Mouse (Mus musculus): ENCODE measurements at regions not wholly inside any gene's neighbourhood (a gene's known extent, or its start where the extent isn't known, plus 50 kb on each side); places are given as distances from the start of the nearest gene placed in this dataset.

GRCm38 (mm10) chr1:120964179-120964517, 361.9 kb downstream of the En1 start:
- Histone ChIP-seq H3K36me3 (ENCODE audit: control insufficient read depth, insufficient read depth, low read length) (no peaks in the 10 kb centered on the region), H3K27me3 (ENCODE audit: control insufficient read depth, insufficient read depth, low read length) (no peaks in the 10 kb centered on the region), H3K27ac (ENCODE audit: insufficient read depth, low read length) (no peak overlapping the region), H3K4me1 (ENCODE audit: control insufficient read depth, insufficient read depth, insufficient read length) (no peaks in the 10 kb centered on the region), H3K4me3 (ENCODE audit: extremely low read depth, insufficient read depth, insufficient read length) (no peak overlapping the region)
- no peak for TF ChIP-seq POLR2A (IDR thresholded peaks at IDR 0.05; ENCODE audit: low read depth, low read length)
- no peak for TF ChIP-seq CTCF (IDR thresholded peaks at IDR 0.05; ENCODE audit: extremely low read depth, insufficient read depth, insufficient read length, insufficient replicate concordance)
- 68% methylated on average over 17 of the region's 17 CpGs for WGBS
- DNase-seq (ENCODE audit: low read depth in 1 of 2, low spot score in 2 of 2) = no peak

DNA sequence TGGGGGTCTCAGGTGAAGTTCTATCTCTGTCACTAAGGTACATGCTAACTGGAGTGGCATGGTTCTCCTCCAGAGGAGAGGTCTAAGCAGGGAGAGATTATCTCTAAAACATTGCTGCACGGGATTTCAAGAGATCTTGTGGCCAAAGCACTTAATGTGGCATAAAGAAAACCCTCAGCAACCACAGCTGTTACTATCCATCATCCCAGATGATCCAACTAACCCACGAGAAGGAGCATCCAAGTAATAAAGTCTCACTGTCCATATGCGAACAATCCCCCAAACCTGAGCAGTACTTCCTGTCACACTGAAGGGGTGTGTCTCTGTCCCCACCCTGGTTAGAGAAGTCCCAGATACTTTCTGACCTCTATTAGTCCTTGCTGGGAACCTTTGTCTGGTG, 363.9 kb downstream of the En1 start:
- no peak for DNase-seq (ENCODE audit: low read depth in 1 of 2, low spot score in 2 of 2)
- H3K4me1 ChIP-seq (ENCODE audit: control insufficient read depth, insufficient read depth, insufficient read length) = no peaks in the 10 kb centered on the region
- no peaks in the 10 kb centered on the region for H3K36me3 ChIP-seq (ENCODE audit: control insufficient read depth, insufficient read depth, low read length)
- H3K27me3 ChIP-seq (ENCODE audit: control insufficient read depth, insufficient read depth, low read length) = no peaks in the 10 kb centered on the region
- H3K4me3 ChIP-seq (ENCODE audit: extremely low read depth, insufficient read depth, insufficient read length) = no peak overlapping the region
- no peak overlapping the region for H3K27ac ChIP-seq (ENCODE audit: insufficient read depth, low read length)
- 62% methylated on average over 3 of the region's 3 CpGs for WGBS
- TF ChIP-seq CTCF (IDR thresholded peaks at IDR 0.05; ENCODE audit: extremely low read depth, insufficient read depth, insufficient read length, insufficient replicate concordance) (no peak), POLR2A (IDR thresholded peaks at IDR 0.05; ENCODE audit: low read depth, low read length) (no peak)

DNA sequence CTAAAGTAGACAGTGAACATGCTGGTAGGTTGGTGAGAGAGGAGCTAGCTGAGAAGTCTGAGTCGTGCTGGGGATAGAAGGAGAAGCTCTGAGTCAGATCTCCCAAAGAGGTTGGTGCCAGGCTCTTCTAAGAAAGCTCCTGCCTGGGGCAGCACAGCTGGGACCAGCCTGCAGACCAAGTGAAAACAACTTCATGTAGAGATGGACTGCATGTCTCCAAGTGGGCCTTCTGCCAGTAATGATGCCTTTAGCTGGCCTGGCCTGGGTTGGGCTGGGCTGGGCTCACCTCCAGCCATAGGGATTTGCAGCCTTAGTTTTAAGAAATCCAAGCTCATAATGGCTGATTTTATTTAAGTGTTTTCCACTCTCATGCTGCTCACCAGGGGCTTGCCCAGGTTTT, 357.7 kb downstream of the Insig2 start:
- Histone ChIP-seq H3K4me3 (ENCODE audit: extremely low read depth, insufficient read depth, insufficient read length) (no peak overlapping the region), H3K27ac (ENCODE audit: insufficient read depth, low read length) (no peak overlapping the region), H3K27me3 (ENCODE audit: control insufficient read depth, insufficient read depth, low read length) (no peaks in the 10 kb centered on the region), H3K36me3 (ENCODE audit: control insufficient read depth, insufficient read depth, low read length) (no peaks in the 10 kb centered on the region), H3K4me1 (ENCODE audit: control insufficient read depth, insufficient read depth, insufficient read length) (no peaks in the 10 kb centered on the region)
- TF ChIP-seq CTCF (IDR thresholded peaks at IDR 0.05; ENCODE audit: extremely low read depth, insufficient read depth, insufficient read length, insufficient replicate concordance) (no peak), POLR2A (IDR thresholded peaks at IDR 0.05; ENCODE audit: low read depth, low read length) (no peak)
- DNase-seq (ENCODE audit: low read depth in 1 of 2, low spot score in 2 of 2) = no peak
- WGBS = 64% methylated on average over 1 of the region's 1 CpGs

- Histone ChIP-seq H3K27ac (ENCODE audit: insufficient read depth, low read length) (no peak overlapping the region), H3K4me1 (ENCODE audit: control insufficient read depth, insufficient read depth, insufficient read length) (no peaks in the 10 kb centered on the region), H3K4me3 (ENCODE audit: extremely low read depth, insufficient read depth, insufficient read length) (no peak overlapping the region), H3K36me3 (ENCODE audit: control insufficient read depth, insufficient read depth, low read length) (no peaks in the 10 kb centered on the region), H3K27me3 (ENCODE audit: control insufficient read depth, insufficient read depth, low read length) (no peaks in the 10 kb centered on the region)
- 89% methylated on average over 7 of the region's 7 CpGs for WGBS
- no peak for TF ChIP-seq CTCF (IDR thresholded peaks at IDR 0.05; ENCODE audit: extremely low read depth, insufficient read depth, insufficient read length, insufficient replicate concordance)
- TF ChIP-seq POLR2A (IDR thresholded peaks at IDR 0.05; ENCODE audit: low read depth, low read length) = no peak
- no peak for DNase-seq (ENCODE audit: low read depth in 1 of 2, low spot score in 2 of 2)
Measured at GRCm38 (mm10) chr1:121004535-121004934, 327.9 kb downstream of the Insig2 start.

GRCm38 (mm10) chr1:121005198-121005597, 327.2 kb downstream of the Insig2 start:
- H3K4me3 ChIP-seq (ENCODE audit: extremely low read depth, insufficient read depth, insufficient read length) = no peak overlapping the region
- H3K27ac ChIP-seq (ENCODE audit: insufficient read depth, low read length) = no peak overlapping the region
- H3K4me1 ChIP-seq (ENCODE audit: control insufficient read depth, insufficient read depth, insufficient read length) = no peaks in the 10 kb centered on the region
- H3K27me3 ChIP-seq (ENCODE audit: control insufficient read depth, insufficient read depth, low read length) = no peaks in the 10 kb centered on the region
- no peaks in the 10 kb centered on the region for H3K36me3 ChIP-seq (ENCODE audit: control insufficient read depth, insufficient read depth, low read length)
- no peak for DNase-seq (ENCODE audit: low read depth in 1 of 2, low spot score in 2 of 2)
- TF ChIP-seq POLR2A (IDR thresholded peaks at IDR 0.05; ENCODE audit: low read depth, low read length) = no peak
- no peak for TF ChIP-seq CTCF (IDR thresholded peaks at IDR 0.05; ENCODE audit: extremely low read depth, insufficient read depth, insufficient read length, insufficient replicate concordance)
- 37% methylated on average over 3 of the region's 3 CpGs for WGBS

DNA sequence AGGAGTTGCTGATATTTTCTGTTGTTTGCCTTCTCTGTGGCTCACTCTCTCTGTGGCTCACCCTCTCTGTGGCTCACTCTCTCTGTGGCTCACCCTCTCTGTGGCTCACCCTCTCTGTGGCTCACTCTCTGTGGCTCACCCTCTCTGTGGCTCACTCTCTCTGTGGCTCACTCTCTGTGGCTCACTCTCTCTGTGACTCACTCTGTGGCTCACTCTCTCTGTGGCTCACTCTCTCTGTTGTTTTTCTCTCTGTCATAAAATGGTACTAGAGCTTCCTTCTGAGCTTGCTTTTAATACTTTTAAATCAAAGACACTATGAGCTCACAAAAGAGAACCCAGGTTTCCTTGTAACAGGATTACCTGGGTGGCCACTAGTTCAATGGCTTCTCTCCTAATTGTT, 320.3 kb downstream of the Insig2 start:
- H3K27me3 ChIP-seq (ENCODE audit: control insufficient read depth, insufficient read depth, low read length) = no peaks in the 10 kb centered on the region
- TF ChIP-seq POLR2A (IDR thresholded peaks at IDR 0.05; ENCODE audit: low read depth, low read length) (no peak), CTCF (IDR thresholded peaks at IDR 0.05; ENCODE audit: extremely low read depth, insufficient read depth, insufficient read length, insufficient replicate concordance) (no peak)
- H3K27ac ChIP-seq (ENCODE audit: insufficient read depth, low read length) = no peak overlapping the region
- H3K4me1 ChIP-seq (ENCODE audit: control insufficient read depth, insufficient read depth, insufficient read length) = no peaks in the 10 kb centered on the region
- no peaks in the 10 kb centered on the region for H3K36me3 ChIP-seq (ENCODE audit: control insufficient read depth, insufficient read depth, low read length)
- no peak overlapping the region for H3K4me3 ChIP-seq (ENCODE audit: extremely low read depth, insufficient read depth, insufficient read length)
- DNase-seq (ENCODE audit: low read depth in 1 of 2, low spot score in 2 of 2) = no peak

DNA sequence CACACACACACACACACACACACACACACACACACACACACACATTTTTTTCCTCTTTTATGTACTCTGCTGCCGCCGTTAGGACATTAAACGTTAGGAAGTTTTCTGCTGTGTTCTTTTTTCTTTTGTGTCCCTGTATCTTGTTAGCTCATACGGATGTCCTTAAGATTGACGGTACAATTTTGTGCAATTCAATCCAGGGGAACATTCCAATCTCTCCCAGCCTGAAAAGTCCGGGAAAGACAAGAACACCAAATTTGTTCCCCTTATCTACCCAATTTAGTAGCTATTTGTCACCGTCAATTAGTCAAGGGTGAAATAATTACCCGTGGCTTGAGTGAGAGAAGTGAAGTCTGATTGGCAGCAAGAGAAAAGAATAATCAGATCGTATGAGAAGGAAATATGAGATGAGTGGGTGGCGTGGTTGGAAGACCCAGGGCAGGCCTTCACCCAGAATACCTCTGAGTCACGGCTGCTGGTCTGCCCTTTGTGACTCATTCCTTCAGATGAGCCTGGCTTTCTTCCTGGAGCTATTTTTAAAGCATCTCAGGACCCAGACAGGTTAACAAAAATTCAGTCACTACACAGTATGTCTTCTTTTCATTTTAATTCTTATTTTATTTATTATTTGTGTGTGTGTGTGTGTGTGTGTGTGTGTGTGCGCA, 318.4 kb downstream of the Insig2 start:
- TF ChIP-seq POLR2A (IDR thresholded peaks at IDR 0.05; ENCODE audit: low read depth, low read length) = no peak
- no peak for TF ChIP-seq CTCF (IDR thresholded peaks at IDR 0.05; ENCODE audit: extremely low read depth, insufficient read depth, insufficient read length, insufficient replicate concordance)
- H3K36me3 ChIP-seq (ENCODE audit: control insufficient read depth, insufficient read depth, low read length) = no peaks in the 10 kb centered on the region
- WGBS = 75% methylated on average over 12 of the region's 12 CpGs
- no peaks in the 10 kb centered on the region for H3K4me1 ChIP-seq (ENCODE audit: control insufficient read depth, insufficient read depth, insufficient read length)
- no peak overlapping the region for H3K4me3 ChIP-seq (ENCODE audit: extremely low read depth, insufficient read depth, insufficient read length)
- H3K27ac ChIP-seq (ENCODE audit: insufficient read depth, low read length) = no peak overlapping the region
- no peaks in the 10 kb centered on the region for H3K27me3 ChIP-seq (ENCODE audit: control insufficient read depth, insufficient read depth, low read length)
- no peak for DNase-seq (ENCODE audit: low read depth in 1 of 2, low spot score in 2 of 2)
